Mouse (Mus musculus) midbrain, postnatal 0 days (tissue): ENCODE data around the gene Ptpn21. TPM values are rescaled to one million over a fixed set of nuclear protein-coding genes. Genes with fewer than 3 reads are reported as not detected.

Experiments used
- ATAC-seq: fragments of 200-750 bp; cut with Nextera tagmentation; 2 replicates; pipeline ENCODE4 v1.8.0; 2017; ENCODE audit warnings: moderate number of reproducible peaks, mild to moderate bottlenecking, moderate TSS enrichment, moderate library complexity; ENCODE audit not compliant: low FRiP score
- DNase-seq: peaks from one replicate; pipeline ENCODE4 v3.0.0-alpha.2; 2015; ENCODE audit warnings: low spot score
- H3K27ac ChIP-seq: fragments of 300-500 bp; sonication (generic); 2 replicates; pipeline ENCODE4 v1.5.1; 2014; ENCODE audit warnings: low read depth, mild to moderate bottlenecking, low read length, mixed read lengths
- H3K27me3 ChIP-seq: fragments of 300-500 bp; sonication (generic); 2 replicates; pipeline ENCODE4 v1.6.1; 2014; ENCODE audit warnings: low read length, control low read depth, mixed read lengths; ENCODE audit not compliant: insufficient read depth
- H3K36me3 ChIP-seq: fragments of 300-500 bp; sonication (generic); 2 replicates; pipeline ENCODE4 v1.6.1; 2014; ENCODE audit warnings: low read length, control low read depth, mixed read lengths; ENCODE audit not compliant: insufficient read depth
- H3K4me1 ChIP-seq: fragments of 300-500 bp; sonication (generic); 2 replicates; pipeline ENCODE4 v1.6.1; 2014; ENCODE audit warnings: mild to moderate bottlenecking, control low read depth, antibody characterized with exemption, low read length, mixed read lengths; ENCODE audit not compliant: insufficient read depth
- H3K4me2 ChIP-seq: fragments of 300-500 bp; sonication (generic); 2 replicates; pipeline ENCODE4 v1.6.1; 2014; ENCODE audit warnings: low read depth, mild to moderate bottlenecking, low read length, mixed read lengths; ENCODE audit not compliant: poor library complexity, severe bottlenecking
- H3K4me3 ChIP-seq: fragments of 300-500 bp; sonication (generic); 2 replicates; pipeline ENCODE4 v1.5.1; 2014; ENCODE audit warnings: low read depth, mild to moderate bottlenecking, low read length, moderate library complexity
- H3K9ac ChIP-seq: fragments of 300-500 bp; sonication (generic); replicated peaks from 2 replicates; pipeline ENCODE4 v1.6.1; 2014; ENCODE audit warnings: mild to moderate bottlenecking, low read length, moderate library complexity, mixed read lengths; ENCODE audit not compliant: poor library complexity, severe bottlenecking
- H3K9me3 ChIP-seq: fragments of 300-500 bp; sonication (generic); 2 replicates; pipeline ENCODE4 v1.6.1; 2016; ENCODE audit warnings: low read length, control low read depth
- CTCF ChIP-seq: IDR thresholded peaks from 2 replicates; pipeline ENCODE4 v1.5.1; 2016; ENCODE audit warnings: antibody characterized with exemption, mild to moderate bottlenecking
- WGBS: fragments of 180-500 bp; shearing (Covaris S2); extraction: QIAGEN DNeasy Blood & Tissue Kit; methylation state at CpG from one replicate; pipeline ENCODE4 v1.1.7; 2014; 5-methylcytosine and 5-hydroxymethylcytosine counted together
- polyA plus RNA-seq: library from polyadenylated mRNA; unstranded; fragments of >200 nt; fragmentation: Nextera tagmentation; extraction: Ambion mirVana; gene quantifications from 2 replicates; pipeline ENCODE4 v1.2.1, GENCODE M21; 2015
- total RNA-seq: library from RNA; depleted of rRNA; stranded (reverse); fragments of >200 nt; gene quantifications from 2 replicates; pipeline ENCODE4 v1.2.3, GENCODE M21; 2014; rRNA removed

Ptpn21 gene
- total RNA-seq (3.2 and 3.8 TPM in 2 replicates), polyA plus RNA-seq (2.7 TPM in 2 replicates)

DNA sequence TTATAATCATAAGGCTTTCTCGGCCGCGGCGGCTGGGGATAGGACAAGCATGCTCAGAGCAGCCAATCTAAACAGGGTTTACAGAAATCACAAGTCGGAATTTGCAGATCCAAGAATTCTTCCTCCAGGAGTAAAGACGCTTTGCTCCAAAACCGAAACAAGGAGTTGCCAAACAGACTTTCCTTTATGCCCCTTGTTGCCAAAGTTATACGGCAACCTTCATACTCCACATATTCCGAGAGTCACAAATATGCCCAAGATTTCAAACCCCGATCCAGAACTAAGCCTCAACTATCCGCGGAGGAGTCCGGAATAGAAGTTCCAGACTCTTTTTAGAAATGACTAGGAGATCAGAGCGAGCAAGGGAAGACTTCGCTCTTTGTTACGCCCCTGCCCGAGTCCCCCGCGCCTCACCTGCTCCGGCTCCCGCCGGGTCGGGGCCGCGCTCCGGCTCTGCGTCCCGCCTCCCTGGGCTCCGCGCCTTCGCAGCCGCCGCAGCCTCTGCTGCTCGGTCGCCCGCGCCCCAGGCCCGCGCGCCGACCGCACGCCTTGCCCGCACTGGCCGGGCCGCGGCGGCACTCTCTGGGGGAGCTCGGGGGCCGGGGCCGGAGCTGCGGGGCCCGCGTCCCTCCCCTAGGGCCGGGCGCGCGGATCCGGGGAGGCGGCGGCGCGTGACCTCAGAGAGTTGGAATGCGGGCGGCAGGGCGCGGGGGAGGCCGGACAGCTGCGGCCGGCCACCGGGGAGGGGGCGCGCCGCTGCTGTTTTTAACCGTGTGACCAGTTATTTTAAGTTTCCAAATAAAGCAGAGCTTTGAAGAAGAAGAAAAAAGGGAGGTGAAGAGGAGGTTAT lies at the start of gene Ptpn21:
Gene Ptpn21 (minus strand): TSS at position 455 of the 850 bp plus-strand sequence.
- Histone ChIP-seq H3K9ac (peak within 1 kb of the TSS; percentile 73), H3K9me3 (no peaks in the 10 kb centered on the region), H3K4me2 (peak within 1 kb of the TSS; percentile 99), H3K27ac (no peak within 1 kb of the TSS), H3K36me3 (no peaks in the 10 kb centered on the region), H3K4me3 (peak within 1 kb of the TSS; percentile 81), H3K27me3 (peaks cover 4% of the 10 kb centered on the region; the same call in 1 of the 2 replicates), H3K4me1 (peaks cover 8% of the 10 kb centered on the region)
- DNase-seq (peak; percentile 28), ATAC-seq (0 out of 2 replicates have a peak, but pooled peaks have one; percentile 29)
- WGBS: under 1% methylated on average over 64 of the region's 75 CpGs
- TF ChIP-seq CTCF: no peak

DNA sequence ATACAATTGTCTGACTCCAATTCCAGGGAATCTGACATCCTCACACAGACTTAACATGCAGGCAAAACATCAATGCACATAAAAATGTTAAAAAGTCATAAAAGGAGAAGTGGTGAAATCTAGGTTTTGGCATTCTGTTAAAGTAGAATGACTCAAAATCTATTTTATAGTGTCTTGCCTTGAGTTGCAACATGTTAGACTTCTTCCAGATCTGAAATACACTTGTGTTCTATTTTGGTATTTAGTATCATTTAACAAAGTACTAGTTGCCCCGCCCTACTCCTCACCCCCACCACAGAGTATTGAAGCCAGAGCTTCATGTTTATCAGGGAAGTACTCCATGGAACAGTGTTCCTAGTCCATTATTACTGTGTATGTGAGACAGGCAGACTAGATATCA lies 47.0 kb upstream of the Ptpn21 start:
- WGBS: 100% methylated on average over 1 of the region's 1 CpGs
- Histone ChIP-seq H3K4me1 (no peaks in the 10 kb centered on the region), H3K9me3 (no peaks in the 10 kb centered on the region), H3K27me3 (no peaks in the 10 kb centered on the region), H3K9ac (no peak overlapping the region), H3K36me3 (peaks cover 44% of the 10 kb centered on the region), H3K4me2 (no peak overlapping the region), H3K27ac (no peak overlapping the region), H3K4me3 (no peak overlapping the region)
- DNase-seq (no peak), ATAC-seq (no peak)
- no peak for TF ChIP-seq CTCF

- no peak overlapping the region for H3K4me2 ChIP-seq
- TF ChIP-seq CTCF: peak; percentile 75
- H3K36me3 ChIP-seq: peaks cover 52% of the 10 kb centered on the region
- H3K4me3 ChIP-seq: no peak overlapping the region
- 79% methylated on average over 4 of the region's 4 CpGs for WGBS
- H3K9me3 ChIP-seq: no peaks in the 10 kb centered on the region
- DNase-seq (peak; percentile 59), ATAC-seq (no peak)
- no peak overlapping the region for H3K27ac ChIP-seq
- H3K4me1 ChIP-seq: no peaks in the 10 kb centered on the region
- H3K9ac ChIP-seq: no peak overlapping the region
- no peaks in the 10 kb centered on the region for H3K27me3 ChIP-seq
Observed at GRCm38 (mm10) chr12:98779148-98779547, 41.9 kb upstream of the Ptpn21 start.

- no peak for ATAC-seq
Observed at GRCm38 (mm10) chr12:98777509-98777908, 40.3 kb upstream of the Ptpn21 start.

DNA sequence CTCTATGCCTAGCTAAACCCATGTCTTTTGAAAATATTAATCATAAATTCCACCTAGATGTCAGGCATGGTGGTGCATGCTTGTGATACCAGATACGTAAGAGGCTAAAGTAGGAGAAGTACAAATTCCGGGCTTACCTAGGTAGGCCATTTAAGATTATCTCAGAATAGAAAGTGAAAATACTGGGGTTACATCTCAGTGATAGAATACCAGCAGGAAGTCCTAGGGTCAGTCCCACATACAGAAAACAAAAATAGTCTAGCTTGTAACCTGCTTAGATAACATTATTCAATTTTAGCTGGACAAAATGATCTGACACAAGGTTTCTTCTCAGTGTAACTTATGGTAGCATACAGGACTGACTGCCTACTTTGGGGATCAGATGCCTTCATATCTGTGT lies 29.0 kb upstream of the Ptpn21 start:
- no peak for TF ChIP-seq CTCF
- H3K4me2 ChIP-seq: no peak overlapping the region
- H3K9me3 ChIP-seq: no peaks in the 10 kb centered on the region
- H3K9ac ChIP-seq: no peak overlapping the region
- H3K27me3 ChIP-seq: no peaks in the 10 kb centered on the region
- no peak for ATAC-seq
- 98% methylated on average over 2 of the region's 2 CpGs for WGBS
- no peaks in the 10 kb centered on the region for H3K4me1 ChIP-seq
- no peak overlapping the region for H3K27ac ChIP-seq
- H3K4me3 ChIP-seq: no peak overlapping the region
- no peak for DNase-seq
- peaks cover 41% of the 10 kb centered on the region for H3K36me3 ChIP-seq

More at GRCm38 (mm10) chr12:98777509-98777908, 40.3 kb upstream of the Ptpn21 start:
- H3K9me3 ChIP-seq: no peaks in the 10 kb centered on the region
- no peak overlapping the region for H3K27ac ChIP-seq
- H3K4me3 ChIP-seq: no peak overlapping the region
- no peak for DNase-seq
- 87% methylated on average over 3 of the region's 3 CpGs for WGBS
- H3K27me3 ChIP-seq: no peaks in the 10 kb centered on the region
- no peak overlapping the region for H3K4me2 ChIP-seq
- no peak for TF ChIP-seq CTCF
- H3K4me1 ChIP-seq: no peaks in the 10 kb centered on the region
- no peak overlapping the region for H3K9ac ChIP-seq
- peaks cover 47% of the 10 kb centered on the region for H3K36me3 ChIP-seq

- Histone ChIP-seq H3K4me3 (no peak overlapping the region), H3K27ac (no peak overlapping the region), H3K27me3 (no peaks in the 10 kb centered on the region), H3K9me3 (no peaks in the 10 kb centered on the region), H3K9ac (no peak overlapping the region), H3K4me1 (no peaks in the 10 kb centered on the region), H3K4me2 (no peak overlapping the region), H3K36me3 (peaks cover 44% of the 10 kb centered on the region)
- no peak for TF ChIP-seq CTCF
- no peak for ATAC-seq
- WGBS: 82% methylated on average over 6 of the region's 6 CpGs
- no peak for DNase-seq
Observed at GRCm38 (mm10) chr12:98759700-98760099, 22.5 kb upstream of the Ptpn21 start.
